Mouse (Mus musculus): ENCODE results near the gene Slc25a18. TPM values are rescaled to one million over a fixed set of nuclear protein-coding genes. Genes with fewer than 3 reads are reported as not detected.

The Slc25a18 gene
- not detected for total RNA-seq (2023)

GRCm38 (mm10) chr6:120773149-120773628 is at the start of gene Slc25a18:
Gene Slc25a18 (plus strand): TSS chr6:120773578.

GRCm38 (mm10) chr6:120822307-120822928 is 49.0 kb downstream of the Slc25a18 start, which contains the start of gene Atp6v1e1:
Gene Atp6v1e1 (minus strand): TSS chr6:120822793.

GRCm38 (mm10) chr6:120835474-120836374 is 62.3 kb downstream of the Slc25a18 start, which contains the start of gene Bcl2l13:
Gene Bcl2l13 (plus strand): TSS chr6:120836212.

Other genes starting within 250 kb of the Slc25a18 start
- 1 to 10 TPM; 5.1 to 5.7 TPM for gene Hdhd5, start 242.3 kb upstream of the Slc25a18 start, total RNA-seq (2023)
- gene Cecr2, start 107.2 kb upstream of the Slc25a18 start, total RNA-seq (2023): 1 to 10 TPM; 4.8 to 7.1 TPM
- 100 to 1,000 TPM; 202 to 212 TPM for gene Atp6v1e1, start 49.2 kb downstream of the Slc25a18 start, total RNA-seq (2023)
- 10 to 100 TPM; 38.0 TPM for gene Bcl2l13, start 62.6 kb downstream of the Slc25a18 start, total RNA-seq (2023)
- gene Bid, start 143.3 kb downstream of the Slc25a18 start, total RNA-seq (2023): 10 to 100 TPM; 60.5 to 63.0 TPM

Data from neutrophil, adult 83 days (primary cell).